Mouse (Mus musculus) C2C12 (cell line): Measurements from ENCODE around the gene Gm45837. TPM values are rescaled to one million over a fixed set of nuclear protein-coding genes. Genes with fewer than 3 reads are reported as not detected.

Source experiments
- H3K27me3 ChIP-seq: one replicate; pipeline ENCODE4 v1.6.1; 2011; ENCODE audit not compliant: control insufficient read depth, insufficient read depth, insufficient read length
- H3K36me3 ChIP-seq: one replicate; pipeline ENCODE4 v1.6.1; 2011; ENCODE audit not compliant: control insufficient read depth, insufficient read depth
- H3K4me3 ChIP-seq: one replicate; pipeline ENCODE4 v1.5.1; 2011; ENCODE audit warnings: mild to moderate bottlenecking, control low read depth; ENCODE audit not compliant: poor library complexity, insufficient read depth, severe bottlenecking
- H3K79me2 ChIP-seq: one replicate; pipeline ENCODE4 v1.6.1; 2011; ENCODE audit not compliant: control insufficient read depth, insufficient read depth
- H3K79me3 ChIP-seq: one replicate; pipeline ENCODE4 v1.6.1; 2011; ENCODE audit warnings: low read depth, control low read depth
- H3ac ChIP-seq: one replicate; pipeline ENCODE3; 2011; ENCODE audit warnings: low read depth; ENCODE audit not compliant: control insufficient read depth, insufficient read length
- CEBPB ChIP-seq: IDR thresholded peaks from one replicate; pipeline ENCODE4 v1.6.1; 2011; ENCODE audit warnings: low read depth, mild to moderate bottlenecking, control low read depth, moderate library complexity
- CTCF ChIP-seq: IDR thresholded peaks from one replicate; pipeline ENCODE4 v1.5.1; 2011; ENCODE audit not compliant: control insufficient read depth, insufficient read depth, insufficient read length
- FOSL1 ChIP-seq: IDR thresholded peaks from one replicate; pipeline ENCODE4 v1.8.0; 2011; ENCODE audit warnings: mild to moderate bottlenecking, low read length; ENCODE audit not compliant: poor library complexity, insufficient read depth, severe bottlenecking
- MAX ChIP-seq: IDR thresholded peaks from one replicate; pipeline ENCODE4 v1.6.1; 2011; ENCODE audit warnings: mild to moderate bottlenecking, control low read depth
- MYOD1 ChIP-seq: IDR thresholded peaks from one replicate; pipeline ENCODE4 v1.6.1; 2011; ENCODE audit warnings: low read depth; ENCODE audit not compliant: control insufficient read depth, insufficient read length
- MYOG ChIP-seq: IDR thresholded peaks from one replicate; pipeline ENCODE4 v1.6.1; 2011; ENCODE audit not compliant: control insufficient read depth, insufficient read length; ENCODE audit errors: extremely low read depth
- USF1 ChIP-seq: IDR thresholded peaks from one replicate; pipeline ENCODE4 v1.6.1; 2011; ENCODE audit warnings: low read depth, mild to moderate bottlenecking, control low read depth, moderate library complexity
- polyA plus RNA-seq: library from polyadenylated mRNA; unstranded; fragments of >200 nt; fragmentation: generic; extraction: Trizol; gene quantifications from one replicate; pipeline ENCODE4 v1.2.1, GENCODE M21; 2012; ENCODE audit warnings: missing spikeins

Gene Gm45837
- polyA plus RNA-seq, 1 experiment = not detected

DNA sequence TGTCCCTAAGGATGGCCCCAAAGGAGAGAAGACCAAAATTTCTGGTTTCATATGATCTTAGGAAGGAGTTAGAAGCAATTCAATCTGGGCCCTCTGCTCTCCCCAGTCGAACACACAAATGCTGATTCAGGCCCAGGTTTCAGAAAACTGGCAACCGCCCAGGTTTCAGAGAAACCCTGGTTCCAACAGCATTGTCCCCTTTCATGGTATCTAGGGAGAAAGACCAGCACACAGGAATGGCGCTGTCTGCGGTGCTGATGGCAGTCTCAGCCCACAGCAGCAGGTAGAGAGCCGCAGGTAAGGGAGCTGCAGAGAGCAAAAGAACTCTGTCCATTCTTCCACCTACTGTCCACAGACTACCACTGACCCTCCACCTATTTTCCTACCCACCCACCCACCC is 66.5 kb downstream of the Gm45837 start:
- TF ChIP-seq USF1 = no peak
- no peak for TF ChIP-seq FOSL1
- TF ChIP-seq MYOG = no peak
- TF ChIP-seq CTCF = no peak
- no peak for TF ChIP-seq MAX
- TF ChIP-seq CEBPB = no peak
- H3ac ChIP-seq = no peak overlapping the region
- no peaks in the 10 kb centered on the region for H3K36me3 ChIP-seq
- no peaks in the 10 kb centered on the region for H3K79me2 ChIP-seq
- H3K4me3 ChIP-seq = no peak overlapping the region
- no peaks in the 10 kb centered on the region for H3K27me3 ChIP-seq
- no peaks in the 10 kb centered on the region for H3K79me3 ChIP-seq

GRCm38 (mm10) chr7:101478099-101478498 is 67.4 kb downstream of the Gm45837 start:
- Histone ChIP-seq H3K4me3 (no peak overlapping the region), H3ac (no peak overlapping the region), H3K36me3 (no peaks in the 10 kb centered on the region), H3K79me3 (no peaks in the 10 kb centered on the region), H3K79me2 (no peaks in the 10 kb centered on the region), H3K27me3 (no peaks in the 10 kb centered on the region)
- TF ChIP-seq MYOD1 = no peak
- TF ChIP-seq FOSL1 = no peak
- no peak for TF ChIP-seq MYOG
- TF ChIP-seq MAX = no peak
- TF ChIP-seq CEBPB = no peak
- TF ChIP-seq USF1 = no peak
- no peak for TF ChIP-seq CTCF

DNA sequence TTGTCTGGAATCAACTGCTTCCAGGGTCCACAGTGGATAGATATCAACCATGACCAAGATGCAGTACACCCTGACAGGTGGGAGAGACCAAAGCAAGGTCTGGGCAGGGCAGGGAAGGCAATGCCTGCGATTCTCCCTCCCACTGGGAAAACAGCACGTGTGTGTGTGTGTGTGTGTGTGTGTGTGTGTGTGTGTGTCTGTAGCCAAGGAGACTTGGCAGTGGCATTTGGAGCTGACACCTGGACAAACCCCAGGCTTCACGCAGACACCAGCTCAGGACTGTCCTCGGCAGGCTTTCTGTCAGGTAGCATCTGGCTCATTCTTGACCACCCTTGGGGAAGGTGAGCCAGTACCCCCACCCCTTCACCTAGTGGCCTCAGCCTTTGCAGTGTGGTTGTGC is 69.2 kb downstream of the Gm45837 start:
- no peaks in the 10 kb centered on the region for H3K79me2 ChIP-seq
- H3K27me3 ChIP-seq = no peaks in the 10 kb centered on the region
- H3K36me3 ChIP-seq = no peaks in the 10 kb centered on the region
- H3ac ChIP-seq = no peak overlapping the region
- H3K4me3 ChIP-seq = no peak overlapping the region
- H3K79me3 ChIP-seq = no peaks in the 10 kb centered on the region
- no peak for TF ChIP-seq CEBPB
- TF ChIP-seq USF1 = no peak
- TF ChIP-seq MYOG = no peak
- no peak for TF ChIP-seq FOSL1
- no peak for TF ChIP-seq MAX
- no peak for TF ChIP-seq CTCF
- TF ChIP-seq MYOD1 = no peak

DNA sequence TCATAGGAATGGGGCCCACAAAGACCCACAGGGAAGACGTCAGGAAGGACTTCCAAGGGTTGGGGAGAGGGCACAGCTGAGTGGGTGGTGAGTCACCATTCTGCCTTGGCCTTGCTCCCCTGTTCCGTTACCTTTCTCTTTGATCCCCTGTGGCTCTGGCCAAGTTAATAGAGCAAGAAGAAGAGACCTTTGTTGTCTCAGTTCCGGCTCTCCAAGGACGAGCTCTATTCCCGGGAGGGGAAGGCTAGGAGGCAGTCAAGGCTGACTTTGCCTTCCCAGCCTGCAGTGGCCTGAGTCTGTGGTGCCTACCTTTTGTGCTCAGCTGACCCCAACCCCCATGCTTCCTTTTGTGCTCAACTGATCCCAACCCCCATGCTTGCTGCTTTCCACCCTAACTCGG is 70.0 kb downstream of the Gm45837 start:
- TF ChIP-seq MAX (no peak), USF1 (no peak), CEBPB (no peak), MYOG (no peak), FOSL1 (no peak), CTCF (no peak), MYOD1 (no peak)
- Histone ChIP-seq H3ac (no peak overlapping the region), H3K27me3 (no peaks in the 10 kb centered on the region), H3K36me3 (no peaks in the 10 kb centered on the region), H3K79me2 (no peaks in the 10 kb centered on the region), H3K4me3 (no peak overlapping the region), H3K79me3 (no peaks in the 10 kb centered on the region)

DNA sequence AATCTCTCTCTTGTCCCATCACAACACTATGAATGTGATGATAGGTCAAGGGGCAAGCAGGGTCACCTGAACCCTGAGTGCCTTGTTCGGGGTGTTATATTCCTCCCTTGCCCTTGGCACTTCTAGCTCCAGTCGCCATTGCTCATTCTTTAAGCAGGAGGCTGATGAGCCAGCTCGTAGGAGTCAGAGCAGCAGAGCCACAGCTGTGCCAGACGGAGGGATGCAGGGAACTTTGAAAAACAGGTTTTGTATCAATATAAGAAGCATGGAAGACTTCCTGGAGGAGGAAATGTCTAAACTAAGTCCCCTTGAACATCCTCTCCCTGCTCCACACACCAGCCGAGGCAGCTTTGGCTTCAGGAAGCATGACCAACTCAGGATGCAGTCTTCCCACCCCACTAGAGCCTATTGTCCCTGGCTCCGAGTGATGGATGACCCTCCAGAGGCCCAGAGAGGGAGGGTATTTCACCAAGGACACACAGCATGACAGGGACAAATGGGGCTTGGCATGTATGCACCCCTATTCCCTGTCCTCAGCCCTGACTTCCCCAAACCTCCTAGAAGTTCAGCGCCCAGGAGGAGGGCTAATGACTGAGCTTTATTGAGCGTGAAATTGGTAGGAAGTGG is 71.3 kb downstream of the Gm45837 start:
- no peaks in the 10 kb centered on the region for H3K36me3 ChIP-seq
- no peak for TF ChIP-seq CTCF
- TF ChIP-seq MAX = no peak
- TF ChIP-seq FOSL1 = no peak
- no peak for TF ChIP-seq MYOG
- no peak for TF ChIP-seq MYOD1
- no peak for TF ChIP-seq CEBPB
- H3K79me3 ChIP-seq = no peaks in the 10 kb centered on the region
- no peaks in the 10 kb centered on the region for H3K79me2 ChIP-seq
- no peak overlapping the region for H3K4me3 ChIP-seq
- peaks cover under 1% of the 10 kb centered on the region for H3K27me3 ChIP-seq
- no peak overlapping the region for H3ac ChIP-seq

- Histone ChIP-seq H3K36me3 (no peaks in the 10 kb centered on the region), H3ac (no peak overlapping the region), H3K4me3 (no peak overlapping the region), H3K79me3 (no peaks in the 10 kb centered on the region), H3K27me3 (peaks cover 4% of the 10 kb centered on the region), H3K79me2 (no peaks in the 10 kb centered on the region)
- TF ChIP-seq CEBPB = no peak
- no peak for TF ChIP-seq CTCF
- TF ChIP-seq MAX = no peak
- TF ChIP-seq MYOG = no peak
- no peak for TF ChIP-seq USF1
- no peak for TF ChIP-seq FOSL1
- TF ChIP-seq MYOD1 = no peak
Observed at GRCm38 (mm10) chr7:101482499-101483081, 71.9 kb downstream of the Gm45837 start.
